Comparison of ENCODE assay signal across 9 mouse cellular contexts in genomic region chr3:94902747-94903146, GRCm38 (mm10). TPM values are rescaled to one million over a fixed set of nuclear protein-coding genes. Genes with fewer than 3 reads are reported as not detected.
A peak's percentile ranks its signal among the peaks of the same experiment; 100 is the strongest.
DNase-seq lines count a peak whose midpoint lies in the region; ATAC-seq and TF ChIP-seq lines count a peak whose summit lies in the region.
"Had no signal": no experiment of that assay in that cellular context is flagged by ENCODE, and none has a peak within 500 bp of the region (broad histone marks: within the 10 kb centered on the region; RNA-seq: fewer than 3 reads in every experiment).

No protein-coding gene starts in this region.

- intact Hi-C loops in left cerebral cortex, postnatal 10 days (cut with DNase I) = no loop called here

- H3K27ac ChIP-seq in hindbrain, embryonic 11.5 days (ENCODE audit: low read depth, low read length) = no peak overlapping the region
- no peak overlapping the region for H3K27ac ChIP-seq in hindbrain, embryonic 13.5 days
- H3K27ac ChIP-seq in hindbrain, embryonic 15.5 days (replicated peaks) = no peak overlapping the region
- no peak overlapping the region for H3K27ac ChIP-seq in midbrain, embryonic 14.5 days (replicated peaks; ENCODE audit: low read depth, low read length)
- no peak overlapping the region for H3K27ac ChIP-seq in stomach, postnatal 0 days (replicated peaks)
- H3K27ac ChIP-seq: limb, embryonic 15.5 days had no signal

- TF ChIP-seq CTCF in stomach, postnatal 0 days (IDR thresholded peaks at IDR 0.05; ENCODE audit: low read depth) = peak; percentile 83

- no peaks in the 10 kb centered on the region for H3K27me3 ChIP-seq in hindbrain, embryonic 11.5 days (ENCODE audit: control insufficient read depth, insufficient read depth, low read length)
- H3K27me3 ChIP-seq in hindbrain, embryonic 13.5 days = no peaks in the 10 kb centered on the region
- H3K27me3 ChIP-seq in hindbrain, embryonic 15.5 days = no peaks in the 10 kb centered on the region
- no peaks in the 10 kb centered on the region for H3K27me3 ChIP-seq in midbrain, embryonic 14.5 days (ENCODE audit: control insufficient read depth, insufficient read depth, low read length)
- H3K27me3 ChIP-seq in stomach, postnatal 0 days (ENCODE audit: control insufficient read depth, insufficient read depth, low read length) = no peaks in the 10 kb centered on the region
- H3K27me3 ChIP-seq: limb, embryonic 15.5 days had no signal

- no peaks in the 10 kb centered on the region for H3K36me3 ChIP-seq in hindbrain, embryonic 11.5 days (ENCODE audit: control insufficient read depth, insufficient read depth, low read length)
- H3K36me3 ChIP-seq in hindbrain, embryonic 13.5 days = no peaks in the 10 kb centered on the region
- no peaks in the 10 kb centered on the region for H3K36me3 ChIP-seq in hindbrain, embryonic 15.5 days
- no peaks in the 10 kb centered on the region for H3K36me3 ChIP-seq in midbrain, embryonic 14.5 days (ENCODE audit: control insufficient read depth, insufficient read depth, low read length)
- no peaks in the 10 kb centered on the region for H3K36me3 ChIP-seq in stomach, postnatal 0 days (ENCODE audit: control insufficient read depth, insufficient read depth, low read length)
- H3K36me3 ChIP-seq: limb, embryonic 15.5 days had no signal

- H3K9me3 ChIP-seq in hindbrain, embryonic 11.5 days (ENCODE audit: control insufficient read depth, low read length) = no peaks in the 10 kb centered on the region
- no peaks in the 10 kb centered on the region for H3K9me3 ChIP-seq in hindbrain, embryonic 13.5 days
- no peaks in the 10 kb centered on the region for H3K9me3 ChIP-seq in hindbrain, embryonic 15.5 days
- H3K9me3 ChIP-seq in midbrain, embryonic 14.5 days (ENCODE audit: control insufficient read depth, low read length) = no peaks in the 10 kb centered on the region
- H3K9me3 ChIP-seq in stomach, postnatal 0 days (ENCODE audit: control insufficient read depth, low read length) = no peaks in the 10 kb centered on the region
- H3K9me3 ChIP-seq: limb, embryonic 15.5 days had no signal

- no peaks in the 10 kb centered on the region for H3K4me1 ChIP-seq in hindbrain, embryonic 11.5 days (replicated peaks; ENCODE audit: control insufficient read depth, insufficient read depth, low read length)
- H3K4me1 ChIP-seq in hindbrain, embryonic 13.5 days (replicated peaks) = 0 out of 2 replicates have a peak, but pooled peaks cover 3% of the 10 kb centered on the region
- no peaks in the 10 kb centered on the region for H3K4me1 ChIP-seq in hindbrain, embryonic 15.5 days (replicated peaks)
- H3K4me1 ChIP-seq in midbrain, embryonic 14.5 days (ENCODE audit: control insufficient read depth, insufficient read depth, low read length) = no peaks in the 10 kb centered on the region
- no peaks in the 10 kb centered on the region for H3K4me1 ChIP-seq in stomach, postnatal 0 days (replicated peaks; ENCODE audit: control insufficient read depth, insufficient read depth)
- H3K4me1 ChIP-seq: limb, embryonic 15.5 days had no signal

- ATAC-seq in hindbrain, embryonic 11.5 days (ENCODE audit: low FRiP score) = no peak
- ATAC-seq in hindbrain, embryonic 13.5 days (ENCODE audit: low FRiP score) = no peak
- ATAC-seq in hindbrain, embryonic 15.5 days (ENCODE audit: low FRiP score, low read depth) = peak; percentile 42; the same call in 1 of the 2 replicates
- no peak for ATAC-seq in midbrain, embryonic 14.5 days (ENCODE audit: low FRiP score, low TSS enrichment)
- peak; percentile 45; the same call in 1 of the 2 replicates for ATAC-seq in stomach, postnatal 0 days (ENCODE audit: low FRiP score, low TSS enrichment)

- no peak overlapping the region for H3K4me3 ChIP-seq in hindbrain, embryonic 11.5 days (ENCODE audit: low read depth, low read length)
- no peak overlapping the region for H3K4me3 ChIP-seq in hindbrain, embryonic 13.5 days
- H3K4me3 ChIP-seq in hindbrain, embryonic 15.5 days = no peak overlapping the region
- H3K4me3 ChIP-seq in midbrain, embryonic 14.5 days (replicated peaks; ENCODE audit: low read depth, low read length) = no peak overlapping the region
- H3K4me3 ChIP-seq in stomach, postnatal 0 days (ENCODE audit: low read depth, low read length) = no peak overlapping the region
- H3K4me3 ChIP-seq: limb, embryonic 15.5 days had no signal

- peak; percentile 73 for DNase-seq in hindbrain, embryonic 11.5 days (ENCODE audit: low spot score)
- DNase-seq in R1 (ENCODE audit: low read depth, low spot score) = peak; percentile 64
- peak; percentile 83 for DNase-seq in embryo, embryonic 10.5 days (ENCODE audit: low spot score)
- DNase-seq in left cerebral cortex, postnatal 10 days (ENCODE audit: extremely low spot score in 1 of 2, low spot score in 2 of 2) = peak; percentile 61 to 63
- peak; percentile 88 for DNase-seq in midbrain, embryonic 14.5 days
- DNase-seq in stomach, postnatal 0 days (ENCODE audit: low spot score) = peak; percentile 65

- WGBS in hindbrain, embryonic 11.5 days = 28% methylated on average over 7 of the region's 7 CpGs
- WGBS in hindbrain, embryonic 13.5 days = 27% methylated on average over 7 of the region's 7 CpGs
- 25% methylated on average over 7 of the region's 7 CpGs for WGBS in hindbrain, embryonic 15.5 days
- WGBS in midbrain, embryonic 14.5 days = 21% methylated on average over 7 of the region's 7 CpGs
- WGBS in stomach, postnatal 0 days = 15% methylated on average over 7 of the region's 7 CpGs

- no peak overlapping the region for H3K4me2 ChIP-seq in hindbrain, embryonic 11.5 days (replicated peaks; ENCODE audit: low read depth, low read length)
- H3K4me2 ChIP-seq in hindbrain, embryonic 13.5 days = no peak overlapping the region
- no peak overlapping the region for H3K4me2 ChIP-seq in hindbrain, embryonic 15.5 days
- H3K4me2 ChIP-seq in midbrain, embryonic 14.5 days (ENCODE audit: low read length) = no peak overlapping the region
- H3K4me2 ChIP-seq in stomach, postnatal 0 days (replicated peaks; ENCODE audit: low read depth) = no peak overlapping the region
- H3K4me2 ChIP-seq: limb, embryonic 15.5 days had no signal

- TF ChIP-seq EP300 in stomach, postnatal 0 days (optimal IDR thresholded peaks at IDR 0.05) = no peak

- H3K9ac ChIP-seq in hindbrain, embryonic 11.5 days (ENCODE audit: low read depth, low read length) = no peak overlapping the region
- H3K9ac ChIP-seq in hindbrain, embryonic 13.5 days = no peak overlapping the region
- H3K9ac ChIP-seq in hindbrain, embryonic 15.5 days = no peak overlapping the region
- no peak overlapping the region for H3K9ac ChIP-seq in midbrain, embryonic 14.5 days (replicated peaks; ENCODE audit: low read length)
- no peak overlapping the region for H3K9ac ChIP-seq in stomach, postnatal 0 days (ENCODE audit: low read length)
- H3K9ac ChIP-seq: limb, embryonic 15.5 days had no signal

RNA-seq across cellular contexts. Expression of gene Psmb4, which starts 16.0 kb away (rescaled TPM):
- 357 and 379 TPM in 2 replicates for polyA plus RNA-seq in hindbrain, embryonic 11.5 days (2014; fragmentation: Nextera tagmentation; extraction: Ambion mirVana)
- polyA plus RNA-seq in hindbrain, embryonic 13.5 days (2015; fragmentation: Nextera tagmentation; extraction: Ambion mirVana) = 366 and 376 TPM in 2 replicates
- 352 and 354 TPM in 2 replicates for polyA plus RNA-seq in hindbrain, embryonic 15.5 days (2015; fragmentation: Nextera tagmentation; extraction: Ambion mirVana)
- total RNA-seq in left cerebral cortex, postnatal 10 days (2021) = 100 to 1,000 TPM; 274 to 309 TPM
- polyA plus RNA-seq in midbrain, embryonic 14.5 days (2014; fragmentation: Nextera tagmentation; extraction: Ambion mirVana) = 377 and 407 TPM in 2 replicates
- polyA plus RNA-seq in stomach, postnatal 0 days (2015; fragmentation: Nextera tagmentation; extraction: Ambion mirVana) = 243 and 251 TPM in 2 replicates

RNA-seq across cellular contexts. Expression of gene Selenbp1, which starts 30.1 kb away (rescaled TPM):
- polyA plus RNA-seq in hindbrain, embryonic 11.5 days (2014; fragmentation: Nextera tagmentation; extraction: Ambion mirVana) = 6.9 and 7.4 TPM in 2 replicates
- polyA plus RNA-seq in hindbrain, embryonic 13.5 days (2015; fragmentation: Nextera tagmentation; extraction: Ambion mirVana) = 10.1 and 14.1 TPM in 2 replicates
- 15.5 and 16.4 TPM in 2 replicates for polyA plus RNA-seq in hindbrain, embryonic 15.5 days (2015; fragmentation: Nextera tagmentation; extraction: Ambion mirVana)
- total RNA-seq in left cerebral cortex, postnatal 10 days (2021) = 1 to 10 TPM; 3.2 to 3.8 TPM
- polyA plus RNA-seq in midbrain, embryonic 14.5 days (2014; fragmentation: Nextera tagmentation; extraction: Ambion mirVana) = 7.3 and 9.1 TPM in 2 replicates
- 65.9 and 71.9 TPM in 2 replicates for polyA plus RNA-seq in stomach, postnatal 0 days (2015; fragmentation: Nextera tagmentation; extraction: Ambion mirVana)

RNA-seq across cellular contexts. Expression of gene Rfx5, which starts 51.1 kb away (rescaled TPM):
- polyA plus RNA-seq in hindbrain, embryonic 11.5 days (2014; fragmentation: Nextera tagmentation; extraction: Ambion mirVana) = 6.0 and 8.9 TPM in 2 replicates
- 5.4 and 5.5 TPM in 2 replicates for polyA plus RNA-seq in hindbrain, embryonic 13.5 days (2015; fragmentation: Nextera tagmentation; extraction: Ambion mirVana)
- polyA plus RNA-seq in hindbrain, embryonic 15.5 days (2015; fragmentation: Nextera tagmentation; extraction: Ambion mirVana) = 6.9 and 7.1 TPM in 2 replicates
- 10 to 100 TPM; 26.8 to 27.5 TPM for total RNA-seq in left cerebral cortex, postnatal 10 days (2021)
- 8.3 and 8.6 TPM in 2 replicates for polyA plus RNA-seq in midbrain, embryonic 14.5 days (2014; fragmentation: Nextera tagmentation; extraction: Ambion mirVana)
- 3.0 and 3.2 TPM in 2 replicates for polyA plus RNA-seq in stomach, postnatal 0 days (2015; fragmentation: Nextera tagmentation; extraction: Ambion mirVana)

Comparison
In these comparisons a context has a peak if more than half of its experiments do, and no peak if none do; other contexts are left out.
1. ATAC-seq: peak in hindbrain, embryonic 15.5 days (single experiment) and stomach, postnatal 0 days (single experiment); none in hindbrain, embryonic 11.5 days (single experiment), hindbrain, embryonic 13.5 days (single experiment) and midbrain, embryonic 14.5 days (single experiment).
2. Peak in every context shown above with its lines, with median percentiles within 50 percentile points of each other: DNase-seq.